Mouse (Mus musculus) lung, adult 2 months (tissue): Measurements from ENCODE around the gene Lmbrd1.

ENCODE experiments used
- CTCF ChIP-seq: fragments of 200-500 bp; IDR thresholded peaks from 2 replicates; pipeline ENCODE4 v1.5.1; 2011; ENCODE audit warnings: mild to moderate bottlenecking, low read length, control low read depth; ENCODE audit not compliant: insufficient read depth
- POLR2A ChIP-seq: fragments of 200-500 bp; IDR thresholded peaks from 2 replicates; pipeline ENCODE4 v1.6.1; 2011; ENCODE audit warnings: low read depth, mild to moderate bottlenecking, control low read depth, low read length, borderline replicate concordance; ENCODE audit errors: extremely low read depth

DNA sequence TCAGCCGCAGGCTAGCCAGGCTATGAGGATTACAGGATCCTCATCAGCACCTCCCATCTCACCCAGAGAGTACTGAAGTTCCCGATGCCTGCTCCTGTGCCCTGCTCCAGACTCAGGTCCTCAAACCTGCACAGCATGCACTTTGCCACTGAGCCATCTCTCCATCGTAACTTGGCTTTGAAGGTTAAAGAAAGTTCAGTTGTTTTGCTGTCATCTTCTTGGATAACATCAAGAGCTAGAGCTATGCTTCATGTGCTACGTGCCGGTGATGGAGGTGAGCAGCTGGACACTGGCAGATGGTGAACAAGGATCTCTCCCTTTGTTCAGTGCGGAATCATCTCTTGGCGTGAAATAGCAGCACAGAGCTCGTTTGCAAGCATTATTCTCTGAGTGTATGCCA lies 80.1 kb downstream of the Lmbrd1 start:
- TF ChIP-seq CTCF (no peak), POLR2A (no peak)
